Mouse (Mus musculus): Measurements from ENCODE around the gene Copg2. TPM values are rescaled to one million over a fixed set of nuclear protein-coding genes. Genes with fewer than 3 reads are reported as not detected.

Copg2 gene
- total RNA-seq, 2 experiments from 2014 or later = 75.2 to 81.9 TPM

DNA sequence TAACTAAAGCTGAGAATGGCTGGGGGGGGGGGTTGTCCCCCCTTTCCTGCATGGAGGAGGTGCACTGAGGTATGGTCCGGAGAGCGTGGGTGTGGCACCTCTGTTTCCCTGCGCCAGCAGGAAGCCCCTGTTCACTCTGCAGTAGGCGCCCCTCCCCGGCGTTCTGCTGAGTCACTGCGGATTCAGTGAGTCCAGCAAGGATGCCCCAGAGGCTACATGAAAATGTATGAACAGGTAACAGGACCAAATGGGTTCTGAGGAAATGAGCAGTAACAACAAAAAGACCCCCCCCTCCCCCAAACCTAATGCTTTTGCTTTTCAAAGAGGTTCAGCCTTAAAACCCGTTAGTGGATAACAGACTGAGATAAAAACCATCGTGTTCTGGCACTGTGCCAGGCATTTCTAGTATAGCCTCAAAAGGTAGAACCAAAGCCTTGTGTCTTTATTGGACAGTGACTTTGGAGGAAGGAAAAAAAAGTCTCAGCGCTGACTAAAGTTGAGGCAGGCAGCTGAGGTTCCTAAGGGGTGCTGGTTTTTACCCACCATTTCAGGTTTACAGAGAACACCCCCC is 157.3 kb downstream of the Copg2 start:
- intact Hi-C loops (cut with DNase I) = no loop called here
- DNase-seq (ENCODE audit: extremely low spot score in 1 of 2, low spot score in 2 of 2) = no peak
- peak overlapping the region; percentile 87 for H3K27ac ChIP-seq
- TF ChIP-seq CTCF (IDR thresholded peaks at IDR 0.05) = no peak
- peak overlapping the region; percentile 59 for H3K4me3 ChIP-seq

DNA sequence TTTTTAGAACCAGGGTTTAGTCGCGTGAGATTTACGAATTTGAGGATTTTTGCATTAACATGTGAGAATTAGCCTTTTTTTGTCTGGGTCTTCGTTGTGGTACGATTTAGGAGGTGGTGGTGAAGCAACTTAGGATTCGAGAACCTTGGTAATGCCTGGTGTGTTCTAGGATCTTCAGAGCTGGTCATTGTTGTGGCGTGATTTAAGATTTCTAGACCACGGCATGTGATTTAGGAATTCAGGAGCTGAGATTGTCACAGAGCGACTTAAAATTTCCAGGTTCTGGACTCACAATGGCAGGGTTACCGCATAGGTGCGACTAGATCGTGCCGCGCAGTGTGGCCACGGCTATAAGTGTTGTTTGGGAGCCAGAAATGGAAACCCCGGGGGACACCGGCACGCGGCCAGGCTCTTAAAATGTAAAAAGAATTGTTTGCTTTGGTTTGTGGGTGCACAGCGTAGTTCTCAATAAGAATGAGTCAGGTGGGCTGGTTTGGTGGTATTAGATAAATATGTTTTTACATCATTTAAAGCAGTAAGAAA is 158.1 kb downstream of the Copg2 start:
- Histone ChIP-seq H3K27ac (peak overlapping the region; percentile 87), H3K4me3 (peak overlapping the region; percentile 59)
- DNase-seq (ENCODE audit: extremely low spot score in 1 of 2, low spot score in 2 of 2) = no peak
- TF ChIP-seq CTCF (IDR thresholded peaks at IDR 0.05) = no peak
- intact Hi-C loops (cut with DNase I) = no loop called here

GRCm38 (mm10) chr6:30737548-30738463 is 158.8 kb downstream of the Copg2 start:
- intact Hi-C loops (cut with DNase I) = loop anchor here (1.0 kb wide), 2 partner anchors 278 to 335 kb away; no protein-coding TSS in a partner anchor
- peak; percentile 79 to 81 for DNase-seq (ENCODE audit: extremely low spot score in 1 of 2, low spot score in 2 of 2)
- Histone ChIP-seq H3K27ac (peak overlapping the region; percentile 87), H3K4me3 (peak overlapping the region; percentile 59)
- peak; percentile 19 for TF ChIP-seq CTCF (IDR thresholded peaks at IDR 0.05)

DNA sequence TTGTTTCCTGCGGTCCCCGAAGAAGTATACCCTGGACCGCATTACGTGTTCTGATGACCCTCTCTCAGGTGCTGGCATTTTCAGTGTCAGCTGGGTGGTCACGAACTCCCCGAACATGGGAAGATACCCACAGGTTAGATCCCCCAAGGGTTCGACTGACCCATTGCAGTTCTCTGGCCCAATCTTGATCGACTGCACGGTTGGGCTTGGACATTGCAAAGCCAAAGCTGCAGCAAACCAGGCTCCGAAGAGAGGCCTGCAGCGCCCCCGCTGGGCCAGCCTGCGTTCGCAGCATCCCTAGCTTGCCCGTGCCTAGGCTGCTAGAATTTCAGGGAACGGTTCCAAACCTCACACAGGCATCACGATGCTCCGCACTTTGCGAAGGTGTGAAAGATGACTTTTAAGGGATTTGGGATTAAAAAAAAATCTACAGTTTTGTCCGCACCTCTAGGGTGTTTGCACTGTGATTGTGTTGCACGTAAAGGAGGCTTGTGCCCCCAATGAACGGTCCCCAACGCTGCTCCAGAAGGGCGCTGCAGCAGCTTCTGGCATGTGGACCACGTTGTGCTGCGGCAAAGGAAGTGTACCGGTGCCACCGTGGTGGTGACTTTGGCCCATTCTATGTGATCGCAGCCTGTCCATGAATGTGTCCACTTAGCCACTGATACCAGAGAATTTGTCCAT is 159.6 kb downstream of the Copg2 start:
- Histone ChIP-seq H3K27ac (peak overlapping the region; percentile 87), H3K4me3 (peak overlapping the region; percentile 59)
- intact Hi-C loops (cut with DNase I) = loop anchor here (1.0 kb wide), 2 partner anchors 277 to 334 kb away; no protein-coding TSS in a partner anchor
- DNase-seq (ENCODE audit: extremely low spot score in 1 of 2, low spot score in 2 of 2) = peak; percentile 65 to 71
- TF ChIP-seq CTCF (IDR thresholded peaks at IDR 0.05) = peak; percentile 58

DNA sequence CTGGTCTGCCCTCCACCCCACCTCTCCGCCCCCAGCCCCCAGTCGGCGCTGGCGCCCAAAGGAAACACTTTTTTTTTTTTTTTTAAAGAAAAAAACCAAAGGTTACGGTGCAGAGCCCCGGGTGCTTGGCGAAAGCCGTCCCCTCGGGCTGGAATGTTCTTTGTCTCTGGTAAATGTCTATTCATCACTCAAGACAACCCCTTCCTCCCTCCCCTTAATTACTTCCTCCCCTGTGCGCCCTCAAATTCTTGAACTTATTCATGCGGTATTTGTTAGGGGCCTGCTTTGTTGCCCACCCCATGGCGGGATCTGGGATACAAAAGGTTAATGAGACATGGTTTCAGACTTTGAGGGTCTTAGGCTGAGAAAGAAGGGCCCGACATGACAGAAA is 160.2 kb downstream of the Copg2 start:
- DNase-seq (ENCODE audit: extremely low spot score in 1 of 2, low spot score in 2 of 2) = no peak
- intact Hi-C loops (cut with DNase I) = no loop called here
- no peak overlapping the region for H3K4me3 ChIP-seq

DNA sequence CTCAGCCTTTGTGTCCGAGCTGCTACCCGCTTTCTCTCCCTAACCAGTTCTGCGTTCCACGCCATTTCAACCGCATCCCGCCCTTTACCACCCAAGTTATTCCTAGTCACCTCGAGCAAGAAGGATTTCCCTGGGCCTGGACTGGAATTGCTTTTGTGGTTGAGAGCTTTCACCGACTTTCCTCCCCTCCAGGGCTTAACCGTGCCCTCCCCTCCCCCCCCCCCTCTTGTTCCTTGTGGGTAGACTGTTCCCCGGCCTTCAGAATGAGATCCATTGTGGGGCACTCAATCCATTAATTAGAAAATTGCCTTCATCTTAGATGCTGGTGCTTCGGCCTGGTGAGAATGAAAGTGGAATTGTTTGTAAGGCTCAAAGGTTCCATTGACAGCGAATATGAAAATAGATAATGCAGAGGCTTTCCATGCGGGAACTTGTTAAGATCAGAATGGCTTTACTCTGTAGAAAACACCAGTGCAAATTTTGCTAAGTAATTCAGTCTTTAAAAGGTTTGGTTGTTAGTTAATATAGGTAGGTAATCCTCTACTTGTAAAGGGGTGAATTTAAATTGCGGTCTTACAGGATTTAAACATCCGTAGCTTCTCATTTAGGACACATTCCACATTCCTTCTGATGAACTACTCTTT is 160.7 kb downstream of the Copg2 start:
- Histone ChIP-seq H3K4me3 (0 out of 2 replicates have a peak overlapping the region, but pooled peaks have one; percentile 1), H3K27ac (no peak overlapping the region)
- no peak for TF ChIP-seq CTCF (IDR thresholded peaks at IDR 0.05)
- no peak for DNase-seq (ENCODE audit: extremely low spot score in 1 of 2, low spot score in 2 of 2)
- intact Hi-C loops (cut with DNase I) = no loop called here

More for the DNA sequence above, 160.2 kb downstream of the Copg2 start:
- no peak for TF ChIP-seq CTCF (IDR thresholded peaks at IDR 0.05)
- no peak overlapping the region for H3K27ac ChIP-seq

GRCm38 (mm10) chr6:30734988-30735727 is 161.4 kb downstream of the Copg2 start:
- Histone ChIP-seq H3K27ac (no peak overlapping the region), H3K4me3 (0 out of 2 replicates have a peak overlapping the region, but pooled peaks have one; percentile 1)
- TF ChIP-seq CTCF (IDR thresholded peaks at IDR 0.05) = no peak
- intact Hi-C loops (cut with DNase I) = no loop called here
- DNase-seq (ENCODE audit: extremely low spot score in 1 of 2, low spot score in 2 of 2) = no peak

DNA sequence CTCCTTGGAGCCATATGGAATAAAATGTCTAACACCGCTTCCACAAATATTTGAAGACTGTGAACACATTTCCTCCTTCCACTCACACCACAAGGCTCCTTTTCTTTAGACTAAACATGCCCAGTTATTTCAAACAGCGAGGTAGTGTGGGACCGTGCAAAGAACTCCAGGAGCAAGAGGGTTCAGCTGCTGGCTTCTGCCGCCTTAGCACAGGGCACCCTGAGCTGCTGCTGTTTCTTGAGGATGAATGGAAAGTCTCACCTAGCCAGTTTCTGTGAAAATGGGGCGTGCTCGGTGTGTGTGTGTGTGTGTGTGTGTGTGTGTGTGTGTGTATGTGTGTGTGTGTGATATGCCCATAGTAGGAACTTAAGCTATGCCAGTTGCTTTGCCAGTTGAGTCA is 162.1 kb downstream of the Copg2 start:
- intact Hi-C loops (cut with DNase I) = no loop called here
- no peak overlapping the region for H3K4me3 ChIP-seq
- H3K27ac ChIP-seq = no peak overlapping the region
- no peak for DNase-seq (ENCODE audit: extremely low spot score in 1 of 2, low spot score in 2 of 2)
- no peak for TF ChIP-seq CTCF (IDR thresholded peaks at IDR 0.05)

GRCm38 (mm10) chr6:30732571-30733130 is 163.9 kb downstream of the Copg2 start:
- no peak overlapping the region for H3K27ac ChIP-seq
- no peak overlapping the region for H3K4me3 ChIP-seq
- TF ChIP-seq CTCF (IDR thresholded peaks at IDR 0.05) = no peak
- intact Hi-C loops (cut with DNase I) = no loop called here
- no peak for DNase-seq (ENCODE audit: extremely low spot score in 1 of 2, low spot score in 2 of 2)

GRCm38 (mm10) chr6:30730301-30730971 is 166.2 kb downstream of the Copg2 start:
- TF ChIP-seq CTCF (IDR thresholded peaks at IDR 0.05) = no peak
- DNase-seq (ENCODE audit: extremely low spot score in 1 of 2, low spot score in 2 of 2) = no peak
- Histone ChIP-seq H3K27ac (no peak overlapping the region), H3K4me3 (no peak overlapping the region)
- intact Hi-C loops (cut with DNase I) = no loop called here
